Mouse (Mus musculus) spleen, postnatal 0 days (tissue): ENCODE results near the gene Phlda3. TPM values are rescaled to one million over a fixed set of nuclear protein-coding genes. Genes with fewer than 3 reads are reported as not detected.

Experiments used
- polyA plus RNA-seq: library from polyadenylated mRNA; unstranded; fragments of >200 nt; fragmentation: Nextera tagmentation; extraction: Ambion mirVana; gene quantifications from 2 replicates; pipeline ENCODE4 v1.2.1, GENCODE M21; 2015

The Phlda3 gene
- 21.4 and 30.0 TPM in 2 replicates for polyA plus RNA-seq

GRCm38 (mm10) chr1:135765645-135766591 is at the start of gene Phlda3:
Gene Phlda3 (plus strand): TSS chr1:135766119.

GRCm38 (mm10) chr1:135719983-135720382 is 45.9 kb upstream of the Phlda3 start, which contains the start of gene Csrp1:
Gene Csrp1 (plus strand): TSS chr1:135720061.

GRCm38 (mm10) chr1:135778780-135779535 is 13.0 kb downstream of the Phlda3 start, which contains the start of gene Tnni1:
Gene Tnni1 (plus strand): TSS chr1:135779434.

GRCm38 (mm10) chr1:135818481-135819086 is 52.7 kb downstream of the Phlda3 start, which contains the start of gene Lad1:
Gene Lad1 (plus strand): TSS chr1:135818598.

Other genes with a start within 250 kb of the Phlda3 start
- gene Nav1, start 158.8 kb upstream of the Phlda3 start, polyA plus RNA-seq, result 2.7 and 3.2 TPM in 2 replicates
- gene Csrp1, start 46.1 kb upstream of the Phlda3 start, polyA plus RNA-seq, result 127 and 129 TPM in 2 replicates
- 2.7 TPM in 2 replicates for gene Tnni1, start 13.3 kb downstream of the Phlda3 start, polyA plus RNA-seq
- 1.4 and 2.0 TPM in 2 replicates for gene Lad1, start 52.5 kb downstream of the Phlda3 start, polyA plus RNA-seq
- gene Tnnt2, start 70.2 kb downstream of the Phlda3 start, polyA plus RNA-seq, result 2.2 and 3.0 TPM in 2 replicates
- gene Pkp1, start 153.1 kb downstream of the Phlda3 start, polyA plus RNA-seq, result 0.08 and 0.12 TPM in 2 replicates
- not detected in 2 replicates for gene Igfn1, start 240.2 kb downstream of the Phlda3 start, polyA plus RNA-seq
- 62.6 and 70.5 TPM in 2 replicates for gene Tmem9, start 242.0 kb downstream of the Phlda3 start, polyA plus RNA-seq